Mouse (Mus musculus) megakaryocyte, embryonic 14.5 days (primary cell): Measurements from ENCODE around the gene Gm11011.

ENCODE experiments used
- FLI1 ChIP-seq: IDR thresholded peaks from 2 replicates; pipeline ENCODE4 v1.6.1; 2012; ENCODE audit warnings: low read length, inconsistent platforms, mixed read lengths
- GATA1 ChIP-seq: IDR thresholded peaks from 3 replicates; pipeline ENCODE4 v1.6.1; 2012; ENCODE audit warnings: mixed read lengths, low read length, inconsistent platforms, borderline replicate concordance

DNA sequence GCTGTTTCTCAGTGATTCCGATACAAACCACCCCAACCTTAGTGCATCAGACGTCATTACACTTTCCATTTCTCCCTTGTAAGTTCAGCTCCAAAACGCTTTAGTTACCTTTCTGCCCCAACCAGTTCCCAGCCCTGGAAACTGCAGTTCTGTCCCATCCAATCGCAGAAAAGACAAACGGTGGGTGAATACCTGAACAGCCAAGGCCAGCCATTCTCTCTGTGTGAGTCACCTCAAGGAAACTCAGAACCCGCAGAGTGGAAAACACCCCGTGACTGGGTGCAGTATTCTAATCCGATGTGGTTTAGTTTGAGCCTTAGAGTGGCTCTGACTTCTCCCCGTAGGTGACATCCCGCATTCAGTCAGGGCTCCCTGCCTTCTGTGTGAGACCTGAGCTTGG, 2.2 kb upstream of the Gm11011 start:
- TF ChIP-seq GATA1 (no peak), FLI1 (no peak)
